Mouse (Mus musculus) hindbrain, embryonic 11.5 days (tissue): ENCODE data around the gene Pak2. TPM values are rescaled to one million over a fixed set of nuclear protein-coding genes. Genes with fewer than 3 reads are reported as not detected.
"Not testable (repeated sequence)": the region's sequence is repeated elsewhere in the genome, so short reads cannot be mapped to it uniquely, and the experiment has no call there.

Experiments
- ATAC-seq: fragments of 200-750 bp; cut with Nextera tagmentation; 2 replicates; pipeline ENCODE4 v1.8.0; 2017; ENCODE audit warnings: mild to moderate bottlenecking, moderate TSS enrichment, moderate library complexity; ENCODE audit not compliant: low FRiP score
- DNase-seq: peaks from one replicate; pipeline ENCODE4 v3.0.0-alpha.2; 2015; ENCODE audit warnings: low spot score
- H3K27ac ChIP-seq: fragments of 300-500 bp; sonication (generic); 2 replicates; pipeline ENCODE4 v1.5.1; 2014; ENCODE audit warnings: mild to moderate bottlenecking, low read depth, low read length
- H3K27me3 ChIP-seq: fragments of 300-500 bp; sonication (generic); 2 replicates; pipeline ENCODE4 v1.6.1; 2014; ENCODE audit warnings: mild to moderate bottlenecking, low read length, moderate library complexity, mixed read lengths; ENCODE audit not compliant: control insufficient read depth, insufficient read depth
- H3K36me3 ChIP-seq: fragments of 300-500 bp; sonication (generic); 2 replicates; pipeline ENCODE4 v1.6.1; 2014; ENCODE audit warnings: mild to moderate bottlenecking, low read length, moderate library complexity, mixed read lengths; ENCODE audit not compliant: control insufficient read depth, insufficient read depth
- H3K4me1 ChIP-seq: fragments of 300-500 bp; sonication (generic); replicated peaks from 2 replicates; pipeline ENCODE4 v1.6.1; 2014; ENCODE audit warnings: low read length, mixed read lengths; ENCODE audit not compliant: control insufficient read depth, insufficient read depth
- H3K4me2 ChIP-seq: fragments of 300-500 bp; sonication (generic); replicated peaks from 2 replicates; pipeline ENCODE4 v1.6.1; 2014; ENCODE audit warnings: mild to moderate bottlenecking, low read depth, low read length
- H3K4me3 ChIP-seq: fragments of 300-500 bp; sonication (generic); 2 replicates; pipeline ENCODE4 v1.5.1; 2014; ENCODE audit warnings: low read depth, low read length
- H3K9ac ChIP-seq: fragments of 300-500 bp; sonication (generic); 2 replicates; pipeline ENCODE4 v1.6.1; 2014; ENCODE audit warnings: low read depth, low read length
- H3K9me3 ChIP-seq: fragments of 300-500 bp; sonication (generic); 2 replicates; pipeline ENCODE4 v1.6.1; 2016; ENCODE audit warnings: low read length; ENCODE audit not compliant: control insufficient read depth
- WGBS: fragments of 180-500 bp; shearing (Covaris S2); extraction: QIAGEN DNeasy Blood & Tissue Kit; methylation state at CpG from one replicate; pipeline ENCODE4 v1.1.7; 2014; 5-methylcytosine and 5-hydroxymethylcytosine counted together
- polyA plus RNA-seq: library from polyadenylated mRNA; unstranded; fragments of >200 nt; fragmentation: Nextera tagmentation; extraction: Ambion mirVana; gene quantifications from 2 replicates; pipeline ENCODE4 v1.2.1, GENCODE M21; 2014

Pak2 gene
- polyA plus RNA-seq, 1 experiment from 2014 or later = 46.4 TPM

GRCm38 (mm10) chr16:32102295-32102694 is 23.2 kb upstream of the Pak2 start:
- no peak overlapping the region for H3K4me2 ChIP-seq
- no peak overlapping the region for H3K9ac ChIP-seq
- no peak overlapping the region for H3K27ac ChIP-seq
- no peaks in the 10 kb centered on the region for H3K9me3 ChIP-seq
- no peak for DNase-seq
- H3K4me3 ChIP-seq = no peak overlapping the region
- no peak for ATAC-seq
- H3K27me3 ChIP-seq = no peaks in the 10 kb centered on the region
- H3K4me1 ChIP-seq = no peaks in the 10 kb centered on the region
- H3K36me3 ChIP-seq = no peaks in the 10 kb centered on the region
- WGBS = 92% methylated on average over 13 of the region's 13 CpGs

GRCm38 (mm10) chr16:32099638-32100150 is 20.6 kb upstream of the Pak2 start, which contains the start of the genes Pigx and Cep19:
Pigx (minus strand) TSS chr16:32099740.
Cep19 (plus strand) TSS chr16:32099800.
- Histone ChIP-seq H3K27me3 (no peaks in the 10 kb centered on the region), H3K9me3 (no peaks in the 10 kb centered on the region), H3K27ac (peak within 1 kb of the TSS; percentile 63), H3K4me2 (peak within 1 kb of the TSS; percentile 71), H3K9ac (peak within 1 kb of the TSS; percentile 94), H3K36me3 (peaks cover 6% of the 10 kb centered on the region; the same call in 1 of the 2 replicates), H3K4me3 (peak within 1 kb of the TSS; percentile 97), H3K4me1 (no peaks in the 10 kb centered on the region)
- peak; percentile 97 for DNase-seq
- 0% methylated on average over 34 of the region's 34 CpGs for WGBS
- ATAC-seq = peak; percentile 97

DNA sequence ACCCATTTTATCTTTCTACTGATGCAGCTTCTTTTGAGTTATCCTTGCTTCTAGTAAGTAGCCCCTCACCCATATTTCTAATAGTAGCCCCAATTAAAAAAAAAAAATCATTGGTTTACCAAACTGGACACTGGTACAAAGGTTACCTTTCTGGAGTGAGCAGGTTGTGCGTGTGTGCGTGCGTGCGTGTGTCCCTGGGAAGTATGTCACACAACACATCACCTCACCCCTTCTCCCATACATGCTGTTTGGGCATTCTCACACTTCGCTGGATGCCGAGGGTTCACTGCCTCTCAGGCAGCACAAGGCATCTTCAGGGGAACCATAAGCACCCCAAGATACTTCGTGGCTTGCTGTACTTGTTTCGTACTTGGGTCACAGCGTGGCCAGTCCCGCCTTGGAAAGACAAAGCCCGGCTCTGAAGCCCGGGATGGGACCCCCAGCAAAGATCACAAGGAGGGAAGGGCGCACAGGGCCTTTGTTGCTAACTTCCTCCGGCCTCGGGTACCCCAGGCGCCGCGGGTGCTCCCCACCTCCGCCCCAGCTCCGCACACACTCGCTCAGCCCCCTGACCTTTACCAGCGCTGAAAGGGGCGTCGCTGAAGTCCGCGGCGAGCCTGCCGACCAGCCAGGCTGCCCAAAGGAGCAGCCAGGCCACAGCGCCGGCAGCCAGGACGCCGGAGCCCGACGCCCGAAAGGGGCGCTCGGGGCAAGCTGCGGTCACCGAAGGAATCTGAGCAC is 19.9 kb upstream of the Pak2 start:
- no peak for DNase-seq
- no peaks in the 10 kb centered on the region for H3K27me3 ChIP-seq
- H3K27ac ChIP-seq = peak overlapping the region; percentile 63
- peak; percentile 89 for ATAC-seq
- H3K4me2 ChIP-seq = peak overlapping the region; percentile 71
- H3K4me1 ChIP-seq = no peaks in the 10 kb centered on the region
- peak overlapping the region; percentile 97 for H3K4me3 ChIP-seq
- H3K9ac ChIP-seq = peak overlapping the region; percentile 94
- 0% methylated on average over 39 of the region's 39 CpGs for WGBS
- H3K36me3 ChIP-seq = peaks cover 6% of the 10 kb centered on the region; the same call in 1 of the 2 replicates
- H3K9me3 ChIP-seq = no peaks in the 10 kb centered on the region

GRCm38 (mm10) chr16:32097757-32098156 is 18.6 kb upstream of the Pak2 start:
- not testable (repeated sequence) for DNase-seq, H3K9ac ChIP-seq, H3K9me3 ChIP-seq, H3K27ac ChIP-seq, H3K4me3 ChIP-seq, H3K27me3 ChIP-seq, H3K36me3 ChIP-seq, H3K4me2 ChIP-seq, ATAC-seq, H3K4me1 ChIP-seq
- WGBS = 96% methylated on average over 2 of the region's 2 CpGs

DNA sequence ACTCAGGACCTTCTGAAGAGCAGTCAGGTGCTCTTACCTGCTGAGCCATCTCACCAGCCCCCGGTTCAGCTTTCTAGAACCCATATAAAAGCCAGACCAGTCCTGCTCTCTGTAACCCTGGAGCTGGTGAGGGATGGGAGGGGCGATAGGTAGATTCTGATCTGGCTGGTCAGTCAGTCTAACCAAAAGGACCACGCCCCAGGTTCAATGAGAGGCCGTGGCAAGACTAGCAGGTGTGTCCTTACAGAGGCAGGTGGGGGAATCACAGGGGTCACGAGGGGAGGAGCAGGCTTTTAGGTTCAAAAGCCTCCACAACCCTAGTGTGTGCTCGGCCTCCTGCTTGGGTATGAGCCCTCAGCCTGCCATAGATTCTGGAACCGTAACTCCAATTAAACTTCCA is 12.3 kb upstream of the Pak2 start:
- Histone ChIP-seq H3K4me1 (no peaks in the 10 kb centered on the region), H3K4me3 (no peak overlapping the region), H3K27me3 (no peaks in the 10 kb centered on the region), H3K4me2 (no peak overlapping the region), H3K9ac (no peak overlapping the region), H3K9me3 (no peaks in the 10 kb centered on the region), H3K27ac (no peak overlapping the region), H3K36me3 (peaks cover 13% of the 10 kb centered on the region; the same call in 1 of the 2 replicates)
- no peak for DNase-seq
- no peak for ATAC-seq
- 93% methylated on average over 7 of the region's 7 CpGs for WGBS

DNA sequence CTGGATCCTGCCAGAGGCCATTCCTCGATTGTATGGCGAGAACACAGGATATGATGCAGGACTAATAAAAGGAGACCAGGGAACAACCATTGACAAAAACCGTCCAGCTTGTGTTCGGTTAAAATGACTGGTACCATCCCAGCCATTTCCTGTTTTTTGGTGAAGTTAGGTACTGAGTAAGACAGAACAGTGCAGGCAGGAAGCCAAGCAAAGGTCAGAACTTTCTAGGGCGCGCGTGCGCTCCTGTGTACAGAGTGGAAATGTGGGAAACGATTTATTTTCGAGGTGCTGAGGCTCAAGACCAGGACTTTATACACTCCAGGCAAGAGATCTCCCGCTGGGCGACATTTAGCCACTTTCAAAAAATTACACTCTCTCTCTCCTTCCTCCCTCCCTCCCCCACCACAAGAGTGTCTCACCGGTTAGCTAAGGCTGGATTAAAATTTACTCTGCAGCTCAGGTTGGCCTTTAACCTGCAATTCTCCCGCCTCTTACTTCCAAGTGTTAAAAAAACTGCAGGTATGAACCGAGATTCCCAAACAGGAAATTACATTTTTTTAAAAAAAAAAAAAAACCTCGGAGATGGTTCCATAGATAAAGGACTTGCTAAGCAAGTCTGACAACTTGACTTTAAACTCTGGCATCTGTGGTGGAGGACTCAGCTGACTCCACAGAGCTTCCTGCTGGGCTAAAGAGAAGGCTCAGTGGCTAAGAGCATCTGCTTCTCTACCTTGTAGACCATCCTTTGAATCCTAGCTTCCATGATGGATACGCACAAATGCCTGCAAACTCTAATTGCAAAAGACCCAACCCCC is 8.7 kb upstream of the Pak2 start:
- DNase-seq (no peak), ATAC-seq (no peak)
- Histone ChIP-seq H3K27ac (no peak overlapping the region), H3K27me3 (no peaks in the 10 kb centered on the region), H3K4me2 (no peak overlapping the region), H3K36me3 (0 out of 2 replicates have a peak, but pooled peaks cover 9% of the 10 kb centered on the region), H3K9ac (no peak overlapping the region), H3K4me3 (no peak overlapping the region), H3K4me1 (no peaks in the 10 kb centered on the region), H3K9me3 (no peaks in the 10 kb centered on the region)
- 84% methylated on average over 17 of the region's 17 CpGs for WGBS

GRCm38 (mm10) chr16:32078408-32078990 is 643 bp downstream of the Pak2 start:
- H3K36me3 ChIP-seq = 0 out of 2 replicates have a peak, but pooled peaks cover under 1% of the 10 kb centered on the region
- WGBS = under 1% methylated on average over 30 of the region's 30 CpGs
- H3K4me2 ChIP-seq = peak overlapping the region; percentile 64
- DNase-seq (no peak), ATAC-seq (no peak)
- no peaks in the 10 kb centered on the region for H3K9me3 ChIP-seq
- 0 out of 2 replicates have a peak, but pooled peaks cover 2% of the 10 kb centered on the region for H3K4me1 ChIP-seq
- peak overlapping the region; percentile 97 for H3K27ac ChIP-seq
- peak overlapping the region; percentile 99 for H3K9ac ChIP-seq
- no peaks in the 10 kb centered on the region for H3K27me3 ChIP-seq
- peak overlapping the region; percentile 93 for H3K4me3 ChIP-seq

DNA sequence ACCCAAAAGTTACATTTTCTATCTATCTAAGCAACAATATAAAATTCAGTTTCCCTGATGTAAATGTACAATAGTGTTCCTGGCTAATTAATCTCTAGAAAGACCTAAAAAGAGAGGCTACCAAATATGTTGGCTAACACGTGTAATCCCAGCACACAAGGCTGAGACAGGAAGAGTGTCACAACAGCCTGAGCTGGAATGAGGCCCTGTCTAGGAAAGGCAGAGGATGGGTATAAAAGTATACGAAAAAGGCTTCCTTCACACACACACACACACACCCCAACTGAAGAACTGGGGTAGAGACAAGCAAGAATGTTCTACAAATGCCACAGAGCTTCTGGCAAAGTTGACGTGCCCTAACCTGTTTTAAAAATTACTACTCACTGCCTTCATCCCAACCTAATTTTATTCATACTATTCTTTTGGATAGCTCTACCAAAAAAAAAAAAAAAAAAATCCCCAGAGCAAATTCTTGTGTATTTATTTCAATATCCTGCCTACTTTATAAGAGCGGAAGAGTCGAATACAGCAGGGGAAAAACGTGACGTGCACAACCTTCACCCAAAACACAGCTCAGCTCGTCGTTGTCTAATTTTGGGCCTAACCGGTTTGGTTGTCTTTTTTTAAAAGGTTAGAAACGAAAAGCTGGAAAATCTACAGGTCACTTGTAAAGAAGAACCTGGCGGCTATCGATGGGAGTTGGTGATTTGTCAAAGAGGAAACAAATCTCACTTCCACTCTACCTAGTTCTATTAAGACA is 1.3 kb downstream of the Pak2 start:
- DNase-seq = peak; percentile 32
- H3K27ac ChIP-seq = no peak overlapping the region

More for the DNA sequence above, 1.3 kb downstream of the Pak2 start:
- Histone ChIP-seq H3K9ac (peak overlapping the region; percentile 99), H3K4me3 (peak overlapping the region; percentile 93), H3K27me3 (no peaks in the 10 kb centered on the region), H3K4me2 (peak overlapping the region; percentile 64), H3K9me3 (no peaks in the 10 kb centered on the region), H3K4me1 (0 out of 2 replicates have a peak, but pooled peaks cover 2% of the 10 kb centered on the region), H3K36me3 (no peaks in the 10 kb centered on the region)
- 16% methylated on average over 13 of the region's 13 CpGs for WGBS
- ATAC-seq = no peak
